Mouse (Mus musculus): ENCODE measurements around the gene Vill.

Gene Vill

GRCm38 (mm10) chr9:119034676-119035665 lies 17.6 kb upstream of the Vill start:
- DNase-seq, result no peak

DNA sequence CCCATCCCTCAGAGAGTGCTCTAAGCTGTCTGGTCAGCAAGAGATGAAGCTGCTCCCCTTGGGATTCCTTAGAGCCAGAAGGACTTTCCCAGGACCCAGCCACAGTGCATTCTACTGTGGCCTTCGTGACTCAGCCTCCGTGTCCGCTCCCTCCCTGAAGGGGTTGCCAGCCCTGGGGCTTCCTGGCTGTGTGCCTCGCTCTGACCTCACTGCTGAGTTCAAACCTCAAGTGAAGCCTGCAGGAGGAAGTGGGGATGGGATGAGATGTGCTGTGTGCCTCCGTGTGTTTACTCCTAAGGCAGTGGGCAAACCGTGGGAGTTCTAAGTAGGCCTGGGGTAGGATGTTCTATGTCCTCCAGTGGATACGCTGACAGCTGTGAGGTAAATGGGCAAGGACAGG lies 16.7 kb upstream of the Vill start:
- DNase-seq, result no peak

DNA sequence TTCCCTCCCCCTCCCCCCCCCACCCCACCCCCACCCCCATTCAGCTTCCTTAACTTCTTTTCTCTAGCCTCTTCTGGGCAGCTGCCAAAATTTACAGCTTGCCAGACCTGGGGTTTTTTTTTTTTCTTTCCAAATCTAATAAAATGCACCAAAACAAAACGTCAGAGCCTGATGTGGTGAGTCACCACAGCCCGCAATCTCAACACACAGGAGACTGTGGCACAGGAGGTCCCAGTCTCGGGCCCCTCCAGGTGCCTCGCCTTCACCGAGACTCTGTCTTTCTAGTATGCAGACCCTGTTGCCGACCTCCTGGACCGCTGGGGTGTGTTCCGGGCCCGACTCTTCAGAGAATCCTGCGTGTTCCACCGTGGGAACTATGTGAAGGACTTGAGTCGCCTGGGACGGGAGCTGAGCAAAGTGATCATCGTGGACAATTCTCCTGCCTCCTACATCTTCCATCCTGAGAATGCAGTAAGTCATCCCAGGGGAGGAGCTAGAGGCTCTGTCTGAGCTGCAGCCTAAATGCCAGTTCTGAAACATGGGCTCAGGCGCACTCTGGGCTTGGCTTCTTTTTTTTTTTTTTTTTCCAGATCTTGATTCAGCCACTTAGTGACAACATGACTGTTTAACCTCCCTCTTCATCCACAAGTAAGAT lies 15.4 kb upstream of the Vill start:
- DNase-seq, result no peak

- no peak for DNase-seq
Measured at GRCm38 (mm10) chr9:119038574-119038973, 14.0 kb upstream of the Vill start.

DNA sequence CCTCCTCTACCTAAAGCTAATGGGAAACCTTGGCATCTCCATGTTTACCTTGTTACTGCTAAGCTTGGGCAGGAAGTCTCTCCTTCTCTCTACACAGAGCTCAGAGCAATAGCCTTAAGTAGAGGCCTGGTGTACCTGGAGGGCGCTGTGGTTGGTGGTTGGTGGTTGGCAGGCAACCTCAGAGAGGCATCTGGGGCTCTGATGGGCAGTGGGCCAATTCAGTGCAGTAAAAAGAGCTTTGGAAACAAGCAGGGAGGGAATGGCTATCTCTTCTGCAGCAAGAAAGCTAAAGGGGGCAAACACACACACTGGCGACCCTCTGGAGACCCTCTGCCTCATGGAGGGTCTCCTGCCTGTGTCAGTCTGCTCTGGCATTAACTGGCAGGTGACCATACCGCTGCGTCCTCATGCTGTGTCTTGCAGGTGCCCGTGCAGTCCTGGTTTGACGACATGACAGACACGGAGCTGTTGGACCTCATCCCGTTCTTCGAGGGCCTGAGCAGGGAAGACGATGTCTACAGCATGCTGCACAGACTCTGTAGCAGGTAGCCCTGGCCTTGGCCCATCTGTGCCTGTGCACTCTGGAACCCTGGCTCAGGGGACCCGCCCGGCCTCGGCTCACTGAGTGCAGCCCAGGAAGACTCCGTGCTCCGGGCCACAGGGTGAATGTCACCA lies 12.3 kb upstream of the Vill start:
- no peak for DNase-seq

- peak; percentile 80 for DNase-seq
Measured at GRCm38 (mm10) chr9:119048182-119048903, 4.2 kb upstream of the Vill start.

- DNase-seq, result no peak
Measured at GRCm38 (mm10) chr9:119051158-119051557, 1.4 kb upstream of the Vill start.

DNA sequence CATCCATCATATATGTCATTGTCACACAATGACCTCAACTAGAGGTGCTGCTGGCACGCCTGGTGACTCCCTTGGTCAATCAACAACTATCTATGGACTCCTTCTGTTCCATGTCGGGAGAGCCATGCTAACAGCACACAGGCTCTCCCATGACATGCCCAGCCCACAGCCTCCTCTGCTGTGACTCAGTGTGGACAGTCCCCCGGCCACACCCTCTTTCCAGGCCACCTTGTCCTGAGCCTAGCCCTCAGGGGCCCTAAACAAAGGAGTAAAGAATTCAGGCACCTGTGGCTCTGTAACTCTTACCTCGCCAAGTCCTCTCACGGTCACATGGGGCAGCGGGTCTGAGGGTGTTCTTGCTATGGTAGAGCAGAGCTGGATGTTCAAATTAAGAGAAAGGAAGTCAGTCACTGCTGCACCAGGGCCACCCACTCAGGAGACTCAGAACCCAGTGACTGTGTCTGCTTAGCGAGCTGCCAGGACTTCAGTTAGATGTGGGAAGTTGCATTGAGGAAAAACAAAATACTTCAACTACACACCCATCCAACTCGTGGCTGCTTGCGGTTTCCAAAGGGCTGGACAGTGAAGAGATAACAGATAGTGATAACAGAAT lies 1.5 kb downstream of the Vill start:
- no peak for DNase-seq

- DNase-seq, result no peak
Measured at GRCm38 (mm10) chr9:119055336-119055735, 2.8 kb downstream of the Vill start.

DNA sequence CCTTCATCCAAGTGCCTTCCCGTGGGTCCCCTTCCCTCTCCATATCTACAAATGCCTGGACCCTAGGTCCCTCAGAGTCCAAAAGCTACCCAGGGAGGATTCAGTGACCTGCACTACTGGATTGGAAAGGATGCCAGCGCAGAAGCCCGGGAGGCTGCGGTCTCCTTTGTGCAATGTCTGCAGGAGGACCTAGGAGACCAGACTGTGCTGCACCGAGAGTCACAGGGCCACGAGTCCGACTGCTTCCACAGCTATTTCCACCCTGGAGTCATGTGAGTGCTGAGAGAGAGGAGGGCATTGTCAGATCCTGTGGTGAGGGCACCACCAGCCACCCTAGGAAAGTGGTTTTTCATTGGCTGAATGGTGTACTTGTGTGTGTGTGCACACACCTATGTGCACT lies 5.7 kb downstream of the Vill start:
- no peak for DNase-seq

DNA sequence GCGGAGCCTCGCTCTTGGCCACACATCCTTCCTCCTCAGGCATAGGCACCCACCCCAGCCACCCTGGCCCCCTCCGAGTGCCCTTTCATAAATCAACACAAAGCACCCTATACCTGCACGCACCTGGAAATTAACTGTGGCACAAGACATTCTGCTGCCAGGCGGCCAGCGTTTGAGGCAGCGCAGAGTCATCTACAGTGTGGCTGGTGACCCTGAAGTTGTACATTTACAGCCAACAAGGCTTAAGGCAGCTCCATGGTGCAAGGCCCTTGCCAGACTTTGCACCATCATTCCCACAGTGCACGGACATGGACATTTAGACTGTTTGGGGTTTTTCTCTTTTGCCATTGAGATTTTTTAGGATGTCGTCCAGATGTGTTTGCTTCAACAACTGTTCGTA lies 8.1 kb downstream of the Vill start:
- DNase-seq, result no peak

DNA sequence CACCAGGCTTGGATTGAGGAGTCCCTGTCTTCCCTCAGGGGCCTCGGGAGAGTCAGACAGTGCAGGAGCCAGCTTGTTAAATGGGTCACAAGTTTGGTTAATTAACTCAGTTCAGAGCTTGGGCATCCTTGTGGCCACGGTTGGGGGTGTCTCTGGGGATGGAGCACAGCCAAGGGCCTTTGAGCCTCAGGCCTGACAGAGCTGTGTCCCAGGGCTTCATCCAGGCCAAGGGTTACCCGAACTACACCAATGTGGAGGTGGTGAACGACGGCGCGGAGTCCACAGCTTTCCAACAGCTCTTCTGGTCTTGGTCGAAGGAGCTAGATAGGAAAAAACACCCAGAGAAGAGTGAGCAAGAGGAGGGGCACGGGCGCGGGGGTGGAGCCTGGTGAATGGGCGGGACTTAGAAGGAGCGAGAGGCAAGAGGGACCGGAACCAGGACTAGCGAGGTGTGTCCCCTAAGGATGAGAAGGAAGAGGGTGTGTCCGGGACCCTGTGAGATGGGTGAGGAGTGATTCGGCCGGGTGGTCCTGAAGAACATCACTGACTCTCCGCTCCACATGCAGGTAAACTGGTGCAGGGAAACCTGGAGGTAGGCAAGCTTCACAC lies 10.6 kb downstream of the Vill start:
- DNase-seq, result peak; percentile 60

GRCm38 (mm10) chr9:119064296-119064695 lies 11.7 kb downstream of the Vill start:
- no peak for DNase-seq

- peak; percentile 72 for DNase-seq
Measured at GRCm38 (mm10) chr9:119067601-119068000, 15.0 kb downstream of the Vill start.

- DNase-seq, result no peak
Measured at GRCm38 (mm10) chr9:119068266-119068665, 15.7 kb downstream of the Vill start.

- DNase-seq, result no peak
Measured at GRCm38 (mm10) chr9:119070173-119070825, 17.7 kb downstream of the Vill start.

- DNase-seq, result no peak
Measured at GRCm38 (mm10) chr9:119071786-119072185, 19.2 kb downstream of the Vill start.

DNA sequence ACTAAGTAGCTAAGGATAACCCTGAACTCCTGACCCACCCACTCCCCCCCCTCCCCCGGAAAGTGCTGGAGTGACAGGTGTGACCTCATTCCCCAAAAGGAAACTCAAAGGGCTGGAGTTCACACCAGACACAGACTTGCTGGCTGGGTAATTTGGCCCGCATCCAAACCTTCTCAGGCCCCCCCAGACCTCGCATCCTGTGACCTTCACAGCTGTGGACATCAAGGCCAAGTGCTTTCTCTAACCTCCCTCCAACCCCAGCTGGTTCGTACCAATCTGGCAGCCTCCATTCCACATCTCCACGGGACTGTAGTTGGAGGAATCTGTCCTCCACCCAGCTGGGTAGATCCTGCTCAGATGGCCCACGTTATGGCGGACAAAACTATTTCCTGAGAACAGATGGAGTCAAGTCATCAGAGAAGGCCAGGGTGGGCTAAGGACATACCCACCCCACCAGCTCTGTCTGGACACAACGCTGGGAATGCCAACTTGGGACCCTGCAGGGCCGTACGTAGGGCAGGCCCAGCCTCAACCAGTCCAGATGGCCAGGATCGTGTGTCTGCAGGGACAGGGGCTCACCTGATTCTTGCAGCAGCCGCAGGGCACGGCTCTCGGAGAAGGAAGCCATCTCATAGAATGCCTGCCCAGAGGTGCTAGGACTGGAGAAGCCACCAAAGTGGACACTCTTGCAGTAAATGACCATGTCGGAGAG lies 20.8 kb downstream of the Vill start:
- DNase-seq, result no peak

- DNase-seq, result no peak
Measured at GRCm38 (mm10) chr9:119075685-119076084, 23.1 kb downstream of the Vill start.

GRCm38 (mm10) chr9:119080040-119080675 lies 27.6 kb downstream of the Vill start:
- no peak for DNase-seq

Data from liver (tissue).